Mouse (Mus musculus): ENCODE data around the gene Col25a1. TPM values are rescaled to one million over a fixed set of nuclear protein-coding genes. Genes with fewer than 3 reads are reported as not detected.

The Col25a1 gene
- total RNA-seq, 2 experiments from 2014 or later: 0.22 to 0.28 TPM

DNA sequence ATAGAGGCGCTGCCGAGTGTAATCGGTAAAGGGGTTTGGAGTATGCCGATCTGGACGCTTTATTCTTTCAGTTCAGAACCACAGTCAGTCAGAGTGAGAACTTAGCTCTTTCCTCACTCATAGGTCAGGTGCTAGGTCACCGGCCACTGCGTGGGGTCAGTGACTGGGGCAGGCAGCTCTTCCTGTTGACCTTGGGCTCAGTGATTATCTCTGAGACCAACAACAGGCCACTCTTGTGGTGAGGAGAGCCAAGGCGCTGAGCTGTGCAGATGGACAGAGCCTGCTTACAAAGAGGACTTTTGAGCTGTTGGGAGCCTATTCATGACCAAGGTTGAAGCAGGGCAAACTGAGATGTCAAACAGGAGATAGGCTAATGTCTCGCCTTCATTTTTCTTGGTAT is 174.4 kb downstream of the Col25a1 start:
- intact Hi-C loops (cut with DNase I): no loop called here
- DNase-seq: no peak

DNA sequence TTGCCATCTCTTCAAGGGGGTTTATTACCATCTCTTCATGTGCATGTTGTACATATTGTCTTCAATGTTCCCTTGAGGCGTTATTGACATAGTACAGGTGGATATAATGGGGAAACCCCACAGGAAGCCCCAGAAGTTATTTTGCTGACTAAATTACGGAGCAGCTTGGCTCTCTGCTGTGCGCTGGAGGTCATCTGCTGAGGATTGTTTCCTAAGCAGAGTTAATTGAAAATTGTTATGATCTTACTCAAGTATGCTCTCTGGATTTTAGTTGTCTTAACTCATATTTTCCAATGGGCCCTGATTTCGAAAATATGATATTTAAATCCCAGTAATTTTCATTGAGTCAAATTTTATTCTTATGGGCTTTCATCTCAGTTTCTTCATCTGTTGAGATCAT is 178.0 kb downstream of the Col25a1 start:
- intact Hi-C loops (cut with DNase I): no loop called here
- DNase-seq: no peak

DNA sequence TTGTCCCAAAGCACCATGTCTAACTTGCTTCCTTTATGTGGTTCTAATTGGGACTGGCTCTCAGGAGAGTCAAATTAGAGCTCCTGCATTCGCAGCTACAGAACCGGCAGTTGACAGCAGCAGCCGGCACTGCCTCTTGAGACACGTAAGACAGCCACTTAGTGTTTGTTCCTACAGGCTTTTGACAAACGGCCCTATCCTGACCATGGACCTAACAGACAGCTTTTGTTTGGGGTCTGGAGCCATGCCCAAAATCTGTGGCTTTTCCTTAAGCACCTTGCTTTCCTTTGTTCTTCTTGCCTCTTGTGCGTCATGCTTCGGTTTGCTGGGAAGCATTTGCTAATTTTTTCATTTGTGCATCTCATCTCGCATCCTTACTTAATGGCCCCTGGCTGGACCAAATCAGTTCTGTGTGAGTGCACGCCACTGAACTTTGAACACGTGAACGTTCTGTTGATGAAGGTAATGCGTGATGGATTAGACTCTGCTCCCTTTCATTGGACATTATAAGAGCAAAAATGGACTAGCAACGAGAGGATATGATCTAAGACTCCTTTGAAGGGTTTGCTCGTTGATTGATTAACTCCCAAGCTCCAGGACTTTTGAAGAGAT is 179.5 kb downstream of the Col25a1 start:
- no peak for DNase-seq
- intact Hi-C loops (cut with DNase I): no loop called here

DNA sequence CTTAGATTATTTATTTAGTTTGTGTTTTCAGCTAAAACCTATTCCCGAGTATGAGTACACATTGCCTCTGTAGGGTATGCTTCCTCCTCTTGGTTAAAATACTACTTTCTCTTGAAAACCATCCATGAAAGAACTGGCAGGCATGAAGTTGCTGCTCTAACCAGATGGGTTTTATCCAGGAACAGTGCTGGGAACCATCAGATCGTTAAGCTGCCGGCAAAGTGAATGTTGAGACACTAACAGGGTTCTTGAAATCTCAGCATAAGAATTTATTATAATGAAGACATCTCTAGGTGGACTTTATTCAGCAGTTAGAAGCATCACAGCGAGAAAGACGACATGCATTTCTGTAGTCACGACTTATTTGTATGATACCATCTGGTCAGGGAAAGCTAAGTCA is 181.9 kb downstream of the Col25a1 start:
- no peak for DNase-seq
- intact Hi-C loops (cut with DNase I): no loop called here

DNA sequence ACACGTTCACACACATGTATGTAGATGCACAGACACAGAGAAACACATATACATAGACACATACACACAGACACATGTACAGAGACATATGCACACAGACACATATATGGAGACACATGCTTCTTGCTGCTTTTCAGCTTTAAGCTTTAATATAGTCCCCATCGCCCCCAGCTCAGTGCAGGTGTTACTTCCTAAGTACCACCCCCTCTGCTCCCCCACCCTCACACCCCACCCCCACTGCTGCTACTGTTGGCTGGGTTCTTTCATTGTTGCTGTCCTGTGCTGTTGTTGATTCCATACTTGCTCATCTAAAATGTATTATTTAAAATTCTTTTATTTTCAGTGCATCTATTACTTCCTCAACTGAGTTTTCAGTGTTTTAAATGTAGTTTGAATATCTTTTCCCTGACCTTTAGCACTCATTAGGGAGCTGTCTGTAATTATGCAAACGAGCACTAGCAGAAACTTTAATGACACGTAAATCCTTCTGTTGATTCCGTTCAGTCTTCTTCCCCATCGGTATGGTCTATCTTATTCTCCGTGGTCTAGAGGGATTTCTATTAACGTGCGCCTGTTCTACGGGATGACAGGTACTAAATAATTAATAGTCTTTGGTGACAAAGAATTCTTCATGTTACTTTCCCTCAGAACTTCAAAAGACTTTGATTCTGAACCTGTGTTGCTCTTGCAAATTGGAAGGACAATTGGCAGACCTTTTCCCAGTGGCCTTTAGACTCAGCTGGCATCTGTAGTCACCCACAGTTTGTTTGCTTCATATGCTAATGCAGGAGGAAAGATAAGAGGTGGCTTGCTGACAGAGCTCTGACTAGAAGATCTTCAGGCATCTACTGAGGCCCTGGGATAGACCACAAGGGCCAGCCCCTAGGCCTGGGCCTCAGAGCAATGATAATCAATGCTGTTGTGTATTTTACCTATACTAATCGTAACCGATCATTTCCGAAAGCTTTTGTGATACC is 196.0 kb downstream of the Col25a1 start:
- DNase-seq: no peak

DNA sequence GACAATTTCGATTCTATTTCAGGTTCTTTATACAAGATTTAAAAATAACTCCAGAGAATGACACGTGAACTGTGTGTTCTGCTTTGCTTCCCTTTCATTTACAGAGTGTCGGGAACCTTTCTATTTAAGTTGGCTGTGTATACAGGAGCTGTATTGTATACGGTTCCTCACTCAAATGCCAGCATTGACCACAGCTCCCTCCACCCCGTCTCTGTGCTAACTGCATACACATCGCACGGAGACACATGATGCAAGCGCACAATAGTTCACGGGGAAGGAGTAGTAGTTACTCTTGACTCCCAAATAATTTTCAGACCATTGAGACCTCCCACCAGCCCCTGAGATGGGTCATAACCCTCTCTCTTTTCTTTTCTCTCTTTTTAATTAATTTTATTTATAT is 197.6 kb downstream of the Col25a1 start:
- no peak for DNase-seq
- intact Hi-C loops (cut with DNase I): no loop called here

More for the DNA sequence above, 196.0 kb downstream of the Col25a1 start:
- intact Hi-C loops (cut with DNase I): no loop called here

DNA sequence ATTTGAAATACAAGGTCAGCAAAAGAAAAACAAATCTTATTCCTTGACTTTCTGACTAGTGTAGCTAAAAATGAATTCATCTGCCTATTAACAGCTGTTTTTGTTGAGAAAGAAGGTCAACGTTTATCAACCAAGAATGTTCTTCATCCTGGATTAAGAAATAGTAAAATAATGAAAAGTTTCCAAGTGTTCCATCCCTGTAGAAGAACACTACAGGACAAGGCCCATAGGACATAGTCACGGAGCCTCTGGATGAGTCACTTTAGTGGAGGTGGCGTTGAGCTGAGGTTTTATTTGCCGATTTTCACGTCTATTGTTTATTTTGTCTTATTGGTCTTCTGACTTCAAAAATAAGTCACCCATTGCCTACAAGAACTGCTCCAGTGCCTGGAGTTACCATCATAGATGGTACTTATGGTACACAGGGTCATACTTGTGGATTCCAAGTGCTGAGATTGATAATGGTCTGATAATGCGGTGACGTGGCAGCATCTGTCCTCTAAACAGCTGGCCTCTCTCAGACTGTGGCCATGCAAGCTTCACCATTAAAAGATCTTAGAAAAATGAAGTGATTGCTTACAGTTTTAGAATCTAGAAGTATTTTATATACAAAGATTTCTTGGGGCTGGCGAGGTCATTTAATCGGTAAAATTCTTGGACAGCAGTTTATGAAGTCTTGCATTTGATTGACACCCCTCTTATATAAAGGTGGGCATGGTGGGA is 198.7 kb downstream of the Col25a1 start:
- no peak for DNase-seq
- intact Hi-C loops (cut with DNase I): no loop called here

DNA sequence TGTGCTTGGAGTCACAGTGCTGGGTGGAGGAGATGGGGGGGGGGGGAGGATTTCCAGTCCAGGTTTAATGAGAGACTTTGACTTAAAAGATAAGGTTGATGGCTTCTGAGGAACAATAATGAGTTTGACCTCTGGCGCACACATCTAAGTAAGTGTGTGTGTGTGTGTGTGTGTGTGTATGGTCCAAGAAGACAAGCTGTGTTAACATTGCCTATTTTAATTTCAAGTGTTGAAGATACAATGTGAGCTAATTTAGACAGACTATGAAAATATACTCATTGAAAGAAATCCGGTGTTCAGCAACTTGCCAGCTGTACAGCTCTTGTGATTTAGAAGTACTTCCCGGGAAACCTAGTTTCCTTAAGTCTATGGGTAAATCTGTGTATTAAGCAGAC is 199.3 kb downstream of the Col25a1 start:
- DNase-seq: no peak
- intact Hi-C loops (cut with DNase I): no loop called here

DNA sequence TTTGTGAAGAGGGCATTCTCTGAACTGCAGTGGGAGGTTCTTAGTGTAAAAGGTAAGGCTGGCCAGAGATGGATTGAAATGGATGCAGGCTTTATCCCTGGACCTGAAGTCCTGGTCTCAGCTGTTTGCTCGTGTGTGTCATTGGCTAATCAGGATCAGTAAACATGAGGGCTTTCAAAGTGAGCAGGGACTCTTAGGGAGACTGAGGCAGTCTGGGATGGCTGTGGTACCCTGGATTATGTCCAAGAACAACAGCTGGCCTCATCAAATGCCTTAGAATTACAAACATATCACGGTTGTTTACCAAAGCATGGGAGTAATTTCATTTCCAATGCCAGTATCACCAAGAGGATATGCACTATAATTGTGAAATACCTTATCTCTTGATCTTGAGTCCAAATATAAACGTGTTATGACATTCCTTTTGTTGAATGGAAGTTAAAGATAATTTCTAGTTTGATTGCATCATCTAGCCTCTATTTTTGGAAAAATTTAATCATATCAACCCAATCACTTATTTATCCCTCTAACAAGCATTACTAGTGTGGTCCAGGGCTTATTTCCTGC is 201.1 kb downstream of the Col25a1 start:
- intact Hi-C loops (cut with DNase I): no loop called here
- DNase-seq: no peak

DNA sequence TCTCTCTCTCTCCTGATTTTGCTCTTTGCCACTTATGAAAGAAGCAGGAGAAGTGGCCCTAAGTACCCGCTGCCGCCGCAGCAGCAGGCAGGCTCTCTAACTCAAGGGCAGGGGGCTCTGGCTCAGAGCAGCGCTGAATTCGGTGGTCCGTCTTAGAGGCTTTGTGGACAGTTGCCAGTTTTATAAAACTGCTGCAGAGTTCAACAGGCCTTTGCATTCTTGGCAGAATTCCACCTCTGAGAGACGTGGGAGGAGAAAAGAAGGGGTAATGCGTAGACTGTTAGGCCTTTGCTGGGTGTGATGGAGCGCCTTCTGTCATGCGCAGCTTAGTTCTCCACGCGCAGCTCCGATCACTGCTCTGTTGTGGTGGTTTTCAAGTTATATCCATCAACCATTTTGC is 206.6 kb downstream of the Col25a1 start:
- DNase-seq: peak in 1 of 2 experiments; percentile 15
- intact Hi-C loops (cut with DNase I): no loop called here

DNA sequence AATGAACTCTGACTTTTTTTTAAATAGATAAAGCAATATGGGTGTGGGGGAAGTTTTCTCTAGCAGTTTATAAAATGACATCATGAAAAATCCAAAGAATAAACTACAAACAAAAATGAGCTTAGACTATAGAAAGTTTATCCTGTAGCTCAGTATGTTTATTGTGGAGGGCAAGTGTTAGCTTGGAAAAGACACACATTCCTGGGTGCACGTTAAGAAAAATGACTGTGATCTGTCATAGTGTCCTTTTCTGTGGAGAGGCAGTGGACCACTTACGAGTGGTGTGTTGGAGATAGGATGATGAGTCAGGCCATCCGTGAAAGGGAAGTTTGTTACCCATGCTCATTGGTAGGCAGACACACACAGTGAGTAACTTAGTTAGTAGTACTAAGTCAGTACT is 207.1 kb downstream of the Col25a1 start:
- DNase-seq: no peak
- intact Hi-C loops (cut with DNase I): no loop called here

DNA sequence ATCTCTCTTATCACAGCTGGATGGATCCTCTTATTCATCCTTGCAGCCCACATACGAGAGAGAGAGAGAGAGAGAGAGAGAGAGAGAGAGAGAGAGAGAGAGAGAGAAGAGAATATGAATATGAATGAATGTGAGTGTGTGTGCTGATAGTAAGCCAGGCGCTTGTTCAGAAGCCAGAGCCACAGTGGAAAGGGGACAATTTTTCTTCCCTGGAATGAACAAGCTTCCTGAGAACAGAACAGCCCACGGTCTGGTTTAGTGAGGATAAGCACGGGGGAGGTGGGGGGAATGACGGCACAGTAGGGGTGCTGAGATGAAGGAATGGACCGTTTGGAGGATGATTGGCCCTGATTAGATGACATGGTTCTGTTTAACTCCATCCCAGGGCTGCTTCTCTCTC is 218.9 kb downstream of the Col25a1 start:
- intact Hi-C loops (cut with DNase I): no loop called here
- no peak for DNase-seq

DNA sequence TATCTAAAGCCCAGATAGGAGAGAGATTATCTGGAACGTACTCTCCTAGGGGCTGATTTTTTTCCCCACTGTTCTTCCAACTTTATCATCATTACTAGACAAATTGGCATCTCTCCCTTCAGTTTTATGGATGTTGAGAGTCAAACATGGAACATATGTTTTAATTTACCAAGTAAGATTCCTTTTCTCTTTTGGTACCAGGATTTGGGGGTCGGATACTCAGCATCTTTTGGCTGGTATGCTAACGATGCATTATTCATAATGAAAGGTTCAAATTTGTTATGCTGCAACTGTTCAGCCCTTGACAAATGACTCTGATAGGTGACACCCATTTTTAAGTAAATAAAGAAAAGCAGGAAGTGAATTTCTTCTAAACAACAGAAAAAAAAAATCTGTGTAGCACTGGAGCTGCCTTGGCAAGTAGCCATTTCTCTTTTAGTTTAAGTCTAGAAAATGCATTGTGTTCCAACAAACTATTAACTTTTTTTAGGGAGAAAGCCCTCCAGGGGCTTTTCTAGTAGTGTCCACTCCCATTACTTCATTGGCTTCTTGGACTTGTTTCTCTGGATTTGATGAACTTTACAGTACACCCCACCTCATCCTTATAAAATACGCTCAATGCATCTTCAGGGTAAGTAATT is 223.2 kb downstream of the Col25a1 start:
- DNase-seq: no peak
- intact Hi-C loops (cut with DNase I): no loop called here

DNA sequence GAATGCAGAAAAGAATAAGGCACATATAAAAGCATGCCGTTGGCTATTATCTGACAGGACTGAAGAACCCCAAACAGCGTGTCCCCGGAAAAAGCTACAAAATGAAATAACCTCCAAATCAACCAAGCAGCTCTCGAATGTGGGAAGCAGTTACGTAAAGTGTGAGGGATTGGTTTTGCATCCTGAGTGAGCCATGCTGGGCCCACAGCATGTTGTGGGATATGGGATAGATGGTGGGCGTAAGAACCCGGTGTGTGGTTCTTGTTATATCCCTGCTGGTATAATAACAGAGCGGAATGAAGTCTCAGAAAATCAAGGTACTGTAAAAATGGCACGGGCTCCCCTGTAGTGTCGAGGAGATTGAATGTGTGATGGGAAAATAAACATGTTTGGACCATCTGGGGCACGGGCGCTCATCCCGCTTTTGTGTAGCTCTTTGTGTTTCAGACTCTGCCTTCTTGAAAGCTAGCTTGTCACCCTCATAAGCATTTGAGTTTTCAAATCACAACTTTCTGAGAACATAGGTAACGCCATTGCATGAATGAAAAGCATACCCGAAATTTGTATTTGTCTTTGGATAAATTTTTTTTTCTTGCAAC is 225.4 kb downstream of the Col25a1 start:
- intact Hi-C loops (cut with DNase I): no loop called here
- DNase-seq: no peak

DNA sequence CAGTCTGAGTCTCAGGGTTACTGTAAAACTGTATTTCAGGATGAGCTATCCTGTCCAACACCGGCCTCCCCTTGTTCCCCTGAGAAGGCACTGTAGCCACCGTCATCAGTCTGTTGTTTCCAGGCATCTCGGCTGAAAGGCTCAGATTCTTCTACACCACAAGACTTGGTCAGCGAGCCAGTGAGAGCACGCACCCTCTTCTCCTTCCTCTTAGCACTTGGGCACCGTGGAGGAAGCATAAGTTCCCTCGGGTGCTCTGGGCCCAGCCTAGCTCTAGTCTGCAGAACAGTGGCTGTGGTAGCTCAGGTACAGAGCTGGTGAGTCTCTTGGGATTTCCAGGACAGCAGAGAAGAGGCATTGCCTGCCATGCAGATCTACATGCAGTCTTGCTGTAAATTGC is 229.5 kb downstream of the Col25a1 start:
- intact Hi-C loops (cut with DNase I): no loop called here
- DNase-seq: no peak

DNA sequence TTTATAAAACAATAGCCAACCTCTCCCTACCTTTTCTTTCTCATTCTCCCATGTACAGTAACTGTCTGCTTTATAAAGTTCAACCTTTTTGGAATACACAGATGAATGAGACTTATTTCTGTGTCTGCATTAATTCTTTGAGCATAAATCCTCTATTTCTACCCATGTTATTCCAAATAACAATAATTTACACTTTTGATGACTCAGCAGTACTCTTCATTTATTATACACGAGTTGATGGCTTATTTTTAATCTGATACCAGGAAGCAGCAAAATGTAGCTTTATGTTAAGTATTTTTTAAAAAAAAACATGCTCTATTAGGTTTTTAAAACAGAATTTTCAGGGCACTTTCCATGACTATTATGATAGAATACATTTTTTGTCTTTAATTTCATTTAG is 230.6 kb downstream of the Col25a1 start:
- no peak for DNase-seq
- intact Hi-C loops (cut with DNase I): no loop called here

DNA sequence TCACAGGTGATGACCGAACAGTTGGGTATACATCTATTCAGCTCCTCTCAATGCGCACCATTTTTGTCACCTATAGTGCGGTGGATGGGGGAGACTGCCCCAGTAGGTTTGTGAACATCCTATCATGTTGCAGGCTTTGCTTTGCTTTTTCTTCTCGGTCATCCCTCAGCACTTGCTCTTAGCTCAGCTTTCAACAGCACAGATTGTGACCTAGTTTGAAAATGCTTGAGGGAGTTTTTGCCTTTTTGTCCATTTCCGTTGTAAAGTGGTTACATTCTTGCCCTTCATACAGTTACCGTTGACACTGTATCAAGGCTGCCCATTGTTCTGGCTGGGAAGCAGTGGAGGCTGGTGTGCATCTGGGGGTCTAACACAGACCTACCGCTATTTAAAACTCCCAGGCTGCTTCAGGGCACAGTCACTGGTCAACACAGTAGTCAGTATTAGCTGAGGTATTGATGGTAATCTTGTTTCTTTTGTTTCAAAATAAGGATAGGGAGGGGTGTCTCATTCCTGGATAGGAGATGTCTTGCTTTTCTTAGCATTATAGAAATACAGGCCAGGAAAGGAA is 231.6 kb downstream of the Col25a1 start:
- DNase-seq: no peak

DNA sequence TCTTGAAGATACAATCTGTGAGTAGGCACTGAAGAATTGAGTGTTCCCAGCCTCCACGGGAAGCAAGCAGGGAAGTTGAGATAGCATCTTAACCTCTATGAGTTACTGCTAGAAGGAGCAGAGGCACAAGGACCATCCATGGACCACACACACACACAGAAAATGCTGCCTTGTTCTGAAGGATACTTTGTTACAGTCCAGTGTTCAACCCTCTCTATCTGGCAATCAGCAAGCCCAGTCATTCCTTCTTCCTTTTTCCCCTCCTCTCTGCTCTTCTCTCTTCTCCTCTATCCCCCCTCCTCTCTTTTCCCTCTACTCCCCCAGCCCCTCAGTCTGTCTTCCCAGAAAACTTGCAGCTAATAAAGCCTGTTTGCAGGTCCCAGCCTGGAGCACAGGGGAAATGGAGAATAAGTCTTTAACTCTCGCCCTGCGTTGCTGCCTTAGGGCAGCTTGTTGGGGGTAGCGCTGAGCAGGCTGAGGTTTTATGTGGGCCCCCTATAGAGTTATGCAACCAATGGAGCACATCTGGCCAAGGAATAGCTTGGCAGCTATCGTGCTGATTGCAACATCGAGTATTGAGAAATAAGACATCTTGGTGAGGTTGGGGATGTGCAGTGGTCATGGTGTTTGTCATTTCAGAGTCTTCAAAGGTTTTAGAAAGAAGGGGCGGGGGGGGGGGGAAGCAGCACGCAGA is 235.8 kb downstream of the Col25a1 start:
- no peak for DNase-seq
- intact Hi-C loops (cut with DNase I): no loop called here

More for the DNA sequence above, 231.6 kb downstream of the Col25a1 start:
- intact Hi-C loops (cut with DNase I): no loop called here

DNA sequence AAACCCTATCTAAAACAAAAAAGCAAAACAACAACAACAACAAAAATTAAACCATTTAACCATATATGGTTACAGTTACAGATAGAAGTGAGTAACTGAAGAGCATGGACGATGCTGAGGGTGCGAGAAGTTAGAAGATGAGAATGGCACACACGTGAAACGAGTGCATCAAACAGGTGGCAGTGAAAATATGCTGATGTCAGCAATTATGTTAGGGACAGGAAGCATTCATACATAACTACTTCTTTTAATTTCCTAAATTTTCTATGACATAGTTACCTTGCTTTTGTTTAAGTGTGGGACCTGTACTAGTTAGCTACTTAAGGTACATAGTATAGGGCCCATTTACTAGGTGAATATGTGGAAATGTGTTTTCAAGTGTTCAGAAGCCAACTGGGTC is 237.1 kb downstream of the Col25a1 start:
- no peak for DNase-seq
- intact Hi-C loops (cut with DNase I): no loop called here

Measured in gastrocnemius, postnatal 36 days (tissue).